Mouse (Mus musculus): ENCODE measurements around the gene Sema4d.

Gene Sema4d

GRCm38 (mm10) chr13:51642171-51642778, 151.3 kb downstream of the Sema4d start:
- DNase-seq (ENCODE audit: low read depth), result no peak

DNA sequence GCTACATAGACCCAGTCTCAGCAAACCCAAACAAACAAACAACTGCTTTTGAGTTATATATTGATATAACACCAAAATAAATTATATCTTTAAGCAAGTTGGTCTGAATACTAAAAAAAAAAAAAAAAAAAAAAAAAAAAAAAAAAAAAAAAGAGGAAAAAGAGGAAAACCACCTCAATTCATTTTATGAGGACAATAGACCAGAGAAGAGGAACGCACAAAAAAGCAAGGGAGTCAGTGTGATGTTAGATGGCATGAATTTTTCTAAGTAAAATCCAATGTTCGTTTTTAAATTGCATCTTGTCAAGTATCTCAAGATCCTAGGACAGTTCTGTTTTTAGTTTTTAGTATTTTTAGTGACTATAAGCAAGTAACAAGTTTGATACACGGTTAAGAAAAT, 152.1 kb downstream of the Sema4d start:
- no peak for DNase-seq (ENCODE audit: low read depth)

- no peak for DNase-seq (ENCODE audit: low read depth)
These were observed 154.6 kb downstream of the Sema4d start for GRCm38 (mm10) chr13:51638958-51639357.

All from fibroblast of lung, adult 2 months (primary cell).